Mouse (Mus musculus) urinary bladder, adult 2 months (tissue): ENCODE measurements around the gene 6330403K07Rik. TPM values are rescaled to one million over a fixed set of nuclear protein-coding genes. Genes with fewer than 3 reads are reported as not detected.

Source experiments
- DNase-seq: peaks from one replicate; pipeline ENCODE4 v3.0.0; 2022; ENCODE audit warnings: low spot score
- polyA plus RNA-seq: library from polyadenylated mRNA; depleted of rRNA; stranded (reverse); fragments of >200 nt; gene quantifications from 2 replicates; pipeline ENCODE4 v1.2.3, GENCODE M21; 2012; rRNA removed

6330403K07Rik gene
- polyA plus RNA-seq, 1 experiment = 3.2 TPM

GRCm38 (mm10) chr11:70982557-70983228 lies 50.6 kb downstream of the 6330403K07Rik start, which contains the start of gene C1qbp:
Gene C1qbp (minus strand): TSS chr11:70983026.
- DNase-seq = peak; percentile 97

- no peak for DNase-seq
Measured at GRCm38 (mm10) chr11:70982030-70982429, 51.3 kb downstream of the 6330403K07Rik start.

Other genes starting within 250 kb of the 6330403K07Rik start
- gene Scimp, start 220.9 kb downstream of the 6330403K07Rik start, polyA plus RNA-seq = 1.1 and 1.5 TPM in 2 replicates
- gene Rabep1, start 188.7 kb downstream of the 6330403K07Rik start, polyA plus RNA-seq = 12.3 and 15.8 TPM in 2 replicates
- gene Nup88, start 63.5 kb downstream of the 6330403K07Rik start, polyA plus RNA-seq = 113 and 130 TPM in 2 replicates
- 44.2 and 58.6 TPM in 2 replicates for gene Rpain, start 63.3 kb downstream of the 6330403K07Rik start, polyA plus RNA-seq
- gene C1qbp, start 50.5 kb downstream of the 6330403K07Rik start, polyA plus RNA-seq = 102 and 120 TPM in 2 replicates
- 16.2 and 18.4 TPM in 2 replicates for gene Dhx33, start 29.1 kb downstream of the 6330403K07Rik start, polyA plus RNA-seq
- gene Mis12, start 13.9 kb downstream of the 6330403K07Rik start, polyA plus RNA-seq = 11.0 and 13.3 TPM in 2 replicates
- gene Derl2, start 13.7 kb downstream of the 6330403K07Rik start, polyA plus RNA-seq = 21.7 and 25.5 TPM in 2 replicates
- gene Nlrp1a, start 111.2 kb upstream of the 6330403K07Rik start, polyA plus RNA-seq = 0.12 and 0.13 TPM in 2 replicates
- gene Nlrp1b, start 197.2 kb upstream of the 6330403K07Rik start, polyA plus RNA-seq = 1.2 TPM in 2 replicates